Mouse (Mus musculus): ENCODE measurements around the gene 4930524B15Rik. TPM values are rescaled to one million over a fixed set of nuclear protein-coding genes. Genes with fewer than 3 reads are reported as not detected.

Gene 4930524B15Rik
- polyA plus RNA-seq, 2 experiments, result 0.18 to 0.29 TPM

GRCm38 (mm10) chr11:32028605-32029004, 63.2 kb downstream of the 4930524B15Rik start:
- ATAC-seq (ENCODE audit: low FRiP score, low read depth), result no peak
- no peaks in the 10 kb centered on the region for H3K9me3 ChIP-seq (ENCODE audit: control insufficient read depth, low read length)
- TF ChIP-seq POLR2A (IDR thresholded peaks at IDR 0.05; ENCODE audit: borderline replicate concordance, extremely low read depth, insufficient read depth, insufficient read length), result no peak
- H3K4me2 ChIP-seq (replicated peaks; ENCODE audit: low read depth, low read length, severe bottlenecking), result no peak overlapping the region
- whole genome bisulfite sequencing, result 72% methylated on average over 3 of the region's 3 CpGs
- no peaks in the 10 kb centered on the region for H3K36me3 ChIP-seq (ENCODE audit: control insufficient read depth, insufficient read depth, low read length)
- H3K4me1 ChIP-seq (ENCODE audit: control insufficient read depth, insufficient read depth, low read length), result peaks cover 13% of the 10 kb centered on the region; the same call in 1 of the 2 replicates
- no peak overlapping the region for H3K27ac ChIP-seq (replicated peaks; ENCODE audit: low read depth, low read length)
- DNase-seq (ENCODE audit: low spot score), result no peak
- H3K4me3 ChIP-seq (replicated peaks; ENCODE audit: low read length), result no peak overlapping the region
- no peak overlapping the region for H3K9ac ChIP-seq (ENCODE audit: low read depth, low read length, severe bottlenecking)
- H3K27me3 ChIP-seq (ENCODE audit: control insufficient read depth, insufficient read depth, low read length), result no peaks in the 10 kb centered on the region

Other genes starting within 250 kb of the 4930524B15Rik start
- 6.5 and 7.5 TPM in 2 replicates for gene Cpeb4, start 93.4 kb upstream of the 4930524B15Rik start, polyA plus RNA-seq (2012; rRNA removed)
- gene Cpeb4, start 93.4 kb upstream of the 4930524B15Rik start, polyA plus RNA-seq (2014; fragmentation: Nextera tagmentation; extraction: Ambion mirVana), result 4.9 and 5.1 TPM in 2 replicates
- 15.7 and 17.5 TPM in 2 replicates for gene Nsg2, start 34.9 kb downstream of the 4930524B15Rik start, polyA plus RNA-seq (2012; rRNA removed)
- 3.2 and 3.8 TPM in 2 replicates for gene Nsg2, start 34.9 kb downstream of the 4930524B15Rik start, polyA plus RNA-seq (2014; fragmentation: Nextera tagmentation; extraction: Ambion mirVana)
- 0.54 and 0.73 TPM in 2 replicates for gene Il9r, start 234.7 kb downstream of the 4930524B15Rik start, polyA plus RNA-seq (2012; rRNA removed)
- 0.21 and 0.32 TPM in 2 replicates for gene Il9r, start 234.7 kb downstream of the 4930524B15Rik start, polyA plus RNA-seq (2014; fragmentation: Nextera tagmentation; extraction: Ambion mirVana)
- 31.9 and 46.7 TPM in 2 replicates for gene Snrnp25, start 239.8 kb downstream of the 4930524B15Rik start, polyA plus RNA-seq (2012; rRNA removed)
- 52.1 and 54.5 TPM in 2 replicates for gene Snrnp25, start 239.8 kb downstream of the 4930524B15Rik start, polyA plus RNA-seq (2014; fragmentation: Nextera tagmentation; extraction: Ambion mirVana)

All from limb, embryonic 14.5 days (tissue).